Mouse (Mus musculus): Measurements from ENCODE around the gene Ccdc91. TPM values are rescaled to one million over a fixed set of nuclear protein-coding genes. Genes with fewer than 3 reads are reported as not detected.

Ccdc91 gene
- total and polyA plus RNA-seq, 2 experiments from 2014 or later: 32.4 to 38.3 TPM

GRCm38 (mm10) chr6:147672481-147672880, 196.9 kb downstream of the Ccdc91 start:
- H3K36me3 ChIP-seq (ENCODE audit: insufficient read depth, low read length): no peaks in the 10 kb centered on the region
- H3K9ac ChIP-seq (replicated peaks; ENCODE audit: low read length): no peak overlapping the region
- no peak overlapping the region for H3K27ac ChIP-seq
- no peak overlapping the region for H3K4me2 ChIP-seq (ENCODE audit: low read depth, low read length)
- no peaks in the 10 kb centered on the region for H3K27me3 ChIP-seq (ENCODE audit: insufficient read depth, low read length)
- no peak for ATAC-seq
- no peak for TF ChIP-seq CTCF (IDR thresholded peaks at IDR 0.05; ENCODE audit: low read depth)
- H3K4me1 ChIP-seq (ENCODE audit: insufficient read depth, low read length): no peaks in the 10 kb centered on the region
- DNase-seq (ENCODE audit: low spot score): no peak
- H3K9me3 ChIP-seq (ENCODE audit: low read length): no peaks in the 10 kb centered on the region
- 59% methylated on average over 2 of the region's 2 CpGs for WGBS
- no peak overlapping the region for H3K4me3 ChIP-seq (ENCODE audit: low read length)

DNA sequence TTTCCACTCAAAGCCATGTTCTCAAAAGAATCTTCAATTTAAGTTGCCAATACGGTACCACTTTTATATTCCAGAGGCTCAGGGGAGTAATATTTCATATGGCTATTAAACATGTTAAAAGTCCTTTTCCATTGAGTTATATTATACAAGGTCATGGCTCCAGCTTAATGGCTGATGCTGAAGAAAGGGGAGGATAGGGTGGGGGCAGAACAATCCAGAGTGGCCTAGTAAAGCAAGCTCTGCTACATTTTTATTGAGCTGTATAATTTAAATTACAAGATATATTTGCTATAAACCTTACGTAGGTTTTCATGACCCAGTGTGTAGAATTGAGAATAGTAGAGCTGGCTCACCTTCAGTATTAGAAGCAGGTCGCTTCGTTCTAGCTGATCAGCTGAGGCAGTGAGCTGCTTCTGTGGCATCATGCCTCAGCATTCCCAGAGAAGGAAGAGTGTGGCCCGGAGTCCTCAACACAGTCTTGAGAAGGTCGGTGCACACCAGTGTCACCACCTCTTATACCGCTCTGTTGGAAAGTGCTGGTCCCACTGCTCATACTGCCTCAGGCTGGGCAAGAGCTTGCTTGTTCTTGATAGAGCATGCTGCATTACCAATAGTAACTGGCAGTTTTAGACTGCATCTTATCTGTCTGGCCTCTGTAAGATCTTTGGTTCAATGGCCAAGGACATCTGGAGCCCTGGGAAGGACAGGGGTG, 199.6 kb downstream of the Ccdc91 start:
- TF ChIP-seq CTCF (IDR thresholded peaks at IDR 0.05; ENCODE audit: low read depth): no peak
- 94% methylated on average over 7 of the region's 7 CpGs for WGBS
- Histone ChIP-seq H3K9ac (replicated peaks; ENCODE audit: low read length) (no peak overlapping the region), H3K36me3 (ENCODE audit: insufficient read depth, low read length) (no peaks in the 10 kb centered on the region), H3K27me3 (ENCODE audit: insufficient read depth, low read length) (no peaks in the 10 kb centered on the region), H3K27ac (no peak overlapping the region), H3K4me2 (ENCODE audit: low read depth, low read length) (no peak overlapping the region), H3K4me3 (ENCODE audit: low read length) (no peak overlapping the region), H3K4me1 (ENCODE audit: insufficient read depth, low read length) (no peaks in the 10 kb centered on the region), H3K9me3 (ENCODE audit: low read length) (no peaks in the 10 kb centered on the region)
- no peak for DNase-seq (ENCODE audit: low spot score)
- ATAC-seq: no peak

- Histone ChIP-seq H3K27ac (no peak overlapping the region), H3K27me3 (ENCODE audit: insufficient read depth, low read length) (no peaks in the 10 kb centered on the region), H3K36me3 (ENCODE audit: insufficient read depth, low read length) (no peaks in the 10 kb centered on the region), H3K4me1 (ENCODE audit: insufficient read depth, low read length) (no peaks in the 10 kb centered on the region), H3K4me3 (ENCODE audit: low read length) (no peak overlapping the region), H3K4me2 (ENCODE audit: low read depth, low read length) (no peak overlapping the region), H3K9ac (replicated peaks; ENCODE audit: low read length) (no peak overlapping the region), H3K9me3 (ENCODE audit: low read length) (no peaks in the 10 kb centered on the region)
- ATAC-seq: no peak
- WGBS: 92% methylated on average over 1 of the region's 1 CpGs
- TF ChIP-seq CTCF (IDR thresholded peaks at IDR 0.05; ENCODE audit: low read depth): no peak
- DNase-seq (ENCODE audit: low spot score): no peak
Measured at GRCm38 (mm10) chr6:147676214-147676613, 200.6 kb downstream of the Ccdc91 start.

Other genes with a start within 250 kb of the Ccdc91 start
- gene Pthlh, start 211.6 kb upstream of the Ccdc91 start, total RNA-seq (2014; rRNA removed): 3.2 and 6.1 TPM in 2 replicates
- gene Pthlh, start 211.6 kb upstream of the Ccdc91 start, polyA plus RNA-seq (2015; fragmentation: Nextera tagmentation; extraction: Ambion mirVana): 4.5 and 4.8 TPM in 2 replicates